Mouse (Mus musculus): ENCODE results near the gene Ccdc183. TPM values are rescaled to one million over a fixed set of nuclear protein-coding genes. Genes with fewer than 3 reads are reported as not detected.

Ccdc183 gene
- polyA plus RNA-seq (2015; fragmentation: Nextera tagmentation; extraction: Ambion mirVana), result 0.02 and 0.05 TPM in 2 replicates

GRCm38 (mm10) chr2:25617578-25617977 lies at the start of gene Ccdc183:
Ccdc183 (minus strand) TSS chr2:25617678.
- peaks cover 22% of the 10 kb centered on the region for H3K27me3 ChIP-seq (ENCODE audit: control insufficient read depth, insufficient read depth, low read depth, low read length)

GRCm38 (mm10) chr2:25666516-25666915 lies 49.0 kb upstream of the Ccdc183 start:
- Histone ChIP-seq H3K4me1 (ENCODE audit: control insufficient read depth, low read depth, low read length) (no peaks in the 10 kb centered on the region), H3K9ac (ENCODE audit: low read depth, low read length) (no peak overlapping the region), H3K27me3 (ENCODE audit: control insufficient read depth, insufficient read depth, low read depth, low read length) (no peaks in the 10 kb centered on the region), H3K4me2 (ENCODE audit: low read depth, low read length) (no peak overlapping the region), H3K27ac (ENCODE audit: low read length) (no peak overlapping the region), H3K36me3 (ENCODE audit: control insufficient read depth, insufficient read depth) (no peaks in the 10 kb centered on the region), H3K9me3 (replicated peaks; ENCODE audit: control insufficient read depth, low read length) (no peaks in the 10 kb centered on the region), H3K4me3 (ENCODE audit: low read depth, low read length) (no peak overlapping the region)
- WGBS (ENCODE audit: insufficient replicate concordance), result 33% methylated on average over 1 of the region's 1 CpGs
- ATAC-seq (ENCODE audit: low read depth), result no peak

More at GRCm38 (mm10) chr2:25617578-25617977, at the start of gene Ccdc183:
- Histone ChIP-seq H3K27ac (ENCODE audit: low read length) (no peak within 1 kb of the TSS), H3K4me1 (ENCODE audit: control insufficient read depth, low read depth, low read length) (peaks cover 3% of the 10 kb centered on the region; the same call in 1 of the 2 replicates), H3K9ac (ENCODE audit: low read depth, low read length) (no peak within 1 kb of the TSS), H3K4me2 (ENCODE audit: low read depth, low read length) (no peak within 1 kb of the TSS), H3K36me3 (ENCODE audit: control insufficient read depth, insufficient read depth) (no peaks in the 10 kb centered on the region), H3K4me3 (ENCODE audit: low read depth, low read length) (no peak within 1 kb of the TSS), H3K9me3 (replicated peaks; ENCODE audit: control insufficient read depth, low read length) (no peaks in the 10 kb centered on the region)
- no peak for ATAC-seq (ENCODE audit: low read depth)
- 57% methylated on average over 3 of the region's 3 CpGs for WGBS (ENCODE audit: insufficient replicate concordance)

- Histone ChIP-seq H3K36me3 (ENCODE audit: control insufficient read depth, insufficient read depth) (no peaks in the 10 kb centered on the region), H3K9me3 (replicated peaks; ENCODE audit: control insufficient read depth, low read length) (no peaks in the 10 kb centered on the region), H3K4me1 (ENCODE audit: control insufficient read depth, low read depth, low read length) (no peaks in the 10 kb centered on the region), H3K4me3 (ENCODE audit: low read depth, low read length) (no peak overlapping the region), H3K27me3 (ENCODE audit: control insufficient read depth, insufficient read depth, low read depth, low read length) (no peaks in the 10 kb centered on the region), H3K4me2 (ENCODE audit: low read depth, low read length) (no peak overlapping the region), H3K27ac (ENCODE audit: low read length) (no peak overlapping the region), H3K9ac (ENCODE audit: low read depth, low read length) (no peak overlapping the region)
- WGBS (ENCODE audit: insufficient replicate concordance), result 69% methylated on average over 5 of the region's 5 CpGs
- no peak for ATAC-seq (ENCODE audit: low read depth)
These were observed 46.6 kb upstream of the Ccdc183 start for GRCm38 (mm10) chr2:25664125-25664524.

GRCm38 (mm10) chr2:25663511-25663910 lies 46.0 kb upstream of the Ccdc183 start:
- Histone ChIP-seq H3K36me3 (ENCODE audit: control insufficient read depth, insufficient read depth) (no peaks in the 10 kb centered on the region), H3K4me3 (ENCODE audit: low read depth, low read length) (no peak overlapping the region), H3K4me2 (ENCODE audit: low read depth, low read length) (no peak overlapping the region), H3K27ac (ENCODE audit: low read length) (no peak overlapping the region), H3K27me3 (ENCODE audit: control insufficient read depth, insufficient read depth, low read depth, low read length) (no peaks in the 10 kb centered on the region), H3K9ac (ENCODE audit: low read depth, low read length) (no peak overlapping the region), H3K9me3 (replicated peaks; ENCODE audit: control insufficient read depth, low read length) (no peaks in the 10 kb centered on the region), H3K4me1 (ENCODE audit: control insufficient read depth, low read depth, low read length) (no peaks in the 10 kb centered on the region)
- WGBS (ENCODE audit: insufficient replicate concordance), result 50% methylated on average over 1 of the region's 1 CpGs
- no peak for ATAC-seq (ENCODE audit: low read depth)

GRCm38 (mm10) chr2:25661245-25661970 lies 43.9 kb upstream of the Ccdc183 start:
- WGBS (ENCODE audit: insufficient replicate concordance), result 60% methylated on average over 6 of the region's 6 CpGs
- no peak for ATAC-seq (ENCODE audit: low read depth)
- Histone ChIP-seq H3K36me3 (ENCODE audit: control insufficient read depth, insufficient read depth) (no peaks in the 10 kb centered on the region), H3K4me2 (ENCODE audit: low read depth, low read length) (no peak overlapping the region), H3K27ac (ENCODE audit: low read length) (no peak overlapping the region), H3K4me1 (ENCODE audit: control insufficient read depth, low read depth, low read length) (no peaks in the 10 kb centered on the region), H3K9me3 (replicated peaks; ENCODE audit: control insufficient read depth, low read length) (no peaks in the 10 kb centered on the region), H3K27me3 (ENCODE audit: control insufficient read depth, insufficient read depth, low read depth, low read length) (no peaks in the 10 kb centered on the region), H3K4me3 (ENCODE audit: low read depth, low read length) (no peak overlapping the region), H3K9ac (ENCODE audit: low read depth, low read length) (no peak overlapping the region)

GRCm38 (mm10) chr2:25660279-25660678 lies 42.8 kb upstream of the Ccdc183 start:
- H3K4me3 ChIP-seq (ENCODE audit: low read depth, low read length), result no peak overlapping the region
- no peak overlapping the region for H3K27ac ChIP-seq (ENCODE audit: low read length)
- WGBS (ENCODE audit: insufficient replicate concordance), result 69% methylated on average over 8 of the region's 8 CpGs
- H3K27me3 ChIP-seq (ENCODE audit: control insufficient read depth, insufficient read depth, low read depth, low read length), result no peaks in the 10 kb centered on the region
- no peak for ATAC-seq (ENCODE audit: low read depth)
- H3K9ac ChIP-seq (ENCODE audit: low read depth, low read length), result no peak overlapping the region
- no peaks in the 10 kb centered on the region for H3K36me3 ChIP-seq (ENCODE audit: control insufficient read depth, insufficient read depth)
- no peak overlapping the region for H3K4me2 ChIP-seq (ENCODE audit: low read depth, low read length)
- H3K9me3 ChIP-seq (replicated peaks; ENCODE audit: control insufficient read depth, low read length), result no peaks in the 10 kb centered on the region
- H3K4me1 ChIP-seq (ENCODE audit: control insufficient read depth, low read depth, low read length), result no peaks in the 10 kb centered on the region

GRCm38 (mm10) chr2:25657652-25658051 lies 40.2 kb upstream of the Ccdc183 start, which contains the start of gene Lcn5:
Lcn5 (plus strand) TSS chr2:25657952.
- Histone ChIP-seq H3K4me2 (ENCODE audit: low read depth, low read length) (no peak within 1 kb of the TSS), H3K27me3 (ENCODE audit: control insufficient read depth, insufficient read depth, low read depth, low read length) (no peaks in the 10 kb centered on the region), H3K4me1 (ENCODE audit: control insufficient read depth, low read depth, low read length) (no peaks in the 10 kb centered on the region), H3K36me3 (ENCODE audit: control insufficient read depth, insufficient read depth) (no peaks in the 10 kb centered on the region), H3K9me3 (replicated peaks; ENCODE audit: control insufficient read depth, low read length) (no peaks in the 10 kb centered on the region), H3K9ac (ENCODE audit: low read depth, low read length) (no peak within 1 kb of the TSS), H3K4me3 (ENCODE audit: low read depth, low read length) (no peak within 1 kb of the TSS), H3K27ac (ENCODE audit: low read length) (no peak within 1 kb of the TSS)
- ATAC-seq (ENCODE audit: low read depth), result no peak

GRCm38 (mm10) chr2:25657246-25657645 lies 39.8 kb upstream of the Ccdc183 start:
- WGBS (ENCODE audit: insufficient replicate concordance), result 62% methylated on average over 4 of the region's 4 CpGs
- Histone ChIP-seq H3K36me3 (ENCODE audit: control insufficient read depth, insufficient read depth) (no peaks in the 10 kb centered on the region), H3K9me3 (replicated peaks; ENCODE audit: control insufficient read depth, low read length) (no peaks in the 10 kb centered on the region), H3K27ac (ENCODE audit: low read length) (no peak overlapping the region), H3K4me3 (ENCODE audit: low read depth, low read length) (no peak overlapping the region), H3K4me2 (ENCODE audit: low read depth, low read length) (no peak overlapping the region), H3K4me1 (ENCODE audit: control insufficient read depth, low read depth, low read length) (no peaks in the 10 kb centered on the region), H3K9ac (ENCODE audit: low read depth, low read length) (no peak overlapping the region), H3K27me3 (ENCODE audit: control insufficient read depth, insufficient read depth, low read depth, low read length) (no peaks in the 10 kb centered on the region)
- no peak for ATAC-seq (ENCODE audit: low read depth)

- no peak for ATAC-seq (ENCODE audit: low read depth)
- no peaks in the 10 kb centered on the region for H3K27me3 ChIP-seq (ENCODE audit: control insufficient read depth, insufficient read depth, low read depth, low read length)
- no peaks in the 10 kb centered on the region for H3K9me3 ChIP-seq (replicated peaks; ENCODE audit: control insufficient read depth, low read length)
- no peak overlapping the region for H3K4me2 ChIP-seq (ENCODE audit: low read depth, low read length)
- H3K4me1 ChIP-seq (ENCODE audit: control insufficient read depth, low read depth, low read length), result no peaks in the 10 kb centered on the region
- no peaks in the 10 kb centered on the region for H3K36me3 ChIP-seq (ENCODE audit: control insufficient read depth, insufficient read depth)
- H3K9ac ChIP-seq (ENCODE audit: low read depth, low read length), result no peak overlapping the region
- H3K27ac ChIP-seq (ENCODE audit: low read length), result no peak overlapping the region
- H3K4me3 ChIP-seq (ENCODE audit: low read depth, low read length), result no peak overlapping the region
- WGBS (ENCODE audit: insufficient replicate concordance), result 71% methylated on average over 4 of the region's 4 CpGs
These were observed 39.2 kb upstream of the Ccdc183 start for GRCm38 (mm10) chr2:25656691-25657090.

Data from liver, embryonic 16.5 days (tissue).